Mouse (Mus musculus) spleen, adult 2 months (tissue): ENCODE data around the gene Eml1.

Experiments
- CTCF ChIP-seq: fragments of 200-500 bp; IDR thresholded peaks from 2 replicates; pipeline ENCODE4 v1.5.1; 2011; ENCODE audit warnings: mild to moderate bottlenecking, inconsistent platforms; ENCODE audit not compliant: insufficient read depth, insufficient read length, insufficient replicate concordance; ENCODE audit errors: extremely low read depth
- POLR2A ChIP-seq: fragments of 200-500 bp; IDR thresholded peaks from 2 replicates; pipeline ENCODE4 v1.6.1; 2011; ENCODE audit warnings: low read depth, low read length, inconsistent platforms

- no peak for TF ChIP-seq POLR2A
- TF ChIP-seq CTCF, result no peak
Measured at GRCm38 (mm10) chr12:108334529-108334928, 36.2 kb upstream of the Eml1 start.
